Mouse (Mus musculus) bone marrow macrophage, adult 2 months (primary cell): ENCODE results near the gene Gapvd1.

Source experiments
- CTCF ChIP-seq: IDR thresholded peaks from 2 replicates; pipeline ENCODE4 v1.5.1; 2012; ENCODE audit warnings: low read depth, mild to moderate bottlenecking, low read length, moderate library complexity
- POLR2A ChIP-seq: IDR thresholded peaks from 2 replicates; pipeline ENCODE4 v1.6.1; 2012; ENCODE audit warnings: mild to moderate bottlenecking, low read depth, low read length, borderline replicate concordance

- peak; percentile 62; the same call in 1 of the 2 replicates for TF ChIP-seq CTCF
- TF ChIP-seq POLR2A: no peak
Measured at GRCm38 (mm10) chr2:34638955-34639650, 115.9 kb downstream of the Gapvd1 start.
